Mouse (Mus musculus): Measurements from ENCODE around the gene Gm28168. TPM values are rescaled to one million over a fixed set of nuclear protein-coding genes. Genes with fewer than 3 reads are reported as not detected.
"Not testable (repeated sequence)": the region's sequence is repeated elsewhere in the genome, so short reads cannot be mapped to it uniquely, and the experiment has no call there.

The Gm28168 gene
- not detected in 2 replicates for polyA plus RNA-seq (2015; fragmentation: Nextera tagmentation; extraction: Ambion mirVana)

GRCm38 (mm10) chr1:117927715-117928114, at the start of gene Gm28168:
Gm28168 (plus strand) TSS chr1:117928015.
- WGBS = 50% methylated on average over 1 of the region's 1 CpGs
- not testable (repeated sequence) for H3K4me3 ChIP-seq (replicated peaks; ENCODE audit: low read length); H3K27me3 ChIP-seq (replicated peaks; ENCODE audit: control insufficient read depth, insufficient read depth, low read length); H3K27ac ChIP-seq (ENCODE audit: low read length); H3K36me3 ChIP-seq (ENCODE audit: control insufficient read depth, insufficient read depth); H3K9me3 ChIP-seq (ENCODE audit: control insufficient read depth, low read length); H3K4me2 ChIP-seq (ENCODE audit: low read length); H3K9ac ChIP-seq (replicated peaks; ENCODE audit: low read depth, low read length); ATAC-seq; H3K4me1 ChIP-seq (replicated peaks; ENCODE audit: control insufficient read depth, insufficient read depth, low read length)

- Histone ChIP-seq H3K9me3 (ENCODE audit: control insufficient read depth, low read length) (no peaks in the 10 kb centered on the region), H3K4me1 (replicated peaks; ENCODE audit: control insufficient read depth, insufficient read depth, low read length) (no peaks in the 10 kb centered on the region), H3K27ac (ENCODE audit: low read length) (no peak within 1 kb of the TSS), H3K27me3 (replicated peaks; ENCODE audit: control insufficient read depth, insufficient read depth, low read length) (no peaks in the 10 kb centered on the region), H3K9ac (replicated peaks; ENCODE audit: low read depth, low read length) (no peak within 1 kb of the TSS), H3K36me3 (ENCODE audit: control insufficient read depth, insufficient read depth) (no peaks in the 10 kb centered on the region), H3K4me2 (ENCODE audit: low read length) (no peak within 1 kb of the TSS), H3K4me3 (replicated peaks; ENCODE audit: low read length) (no peak within 1 kb of the TSS)
- ATAC-seq = no peak
- 78% methylated on average over 4 of the region's 4 CpGs for WGBS
Observed at GRCm38 (mm10) chr1:117965639-117966038, 37.8 kb downstream of the Gm28168 start, which contains the start of gene Gm7145. Gm7145 (plus strand) TSS chr1:117965939.

Other genes starting within 250 kb of the Gm28168 start
- gene Gm28363, start 230.9 kb upstream of the Gm28168 start, polyA plus RNA-seq (2015; fragmentation: Nextera tagmentation; extraction: Ambion mirVana) = not detected in 2 replicates
- not detected in 2 replicates for gene B020011L13Rik, start 146.9 kb upstream of the Gm28168 start, polyA plus RNA-seq (2015; fragmentation: Nextera tagmentation; extraction: Ambion mirVana)
- gene Gm28360, start 97.9 kb upstream of the Gm28168 start, polyA plus RNA-seq (2015; fragmentation: Nextera tagmentation; extraction: Ambion mirVana) = not detected in 2 replicates
- not detected in 2 replicates for gene Gm7145, start 37.9 kb downstream of the Gm28168 start, polyA plus RNA-seq (2015; fragmentation: Nextera tagmentation; extraction: Ambion mirVana)
- gene Gm29106, start 248.5 kb downstream of the Gm28168 start, polyA plus RNA-seq (2015; fragmentation: Nextera tagmentation; extraction: Ambion mirVana) = 0.40 and 0.46 TPM in 2 replicates